Mouse (Mus musculus) c-Kit-negative CD71-positive TER-119-positive erythroid progenitor cells, embryonic 14.5 days (primary cell): ENCODE results near the gene Celsr2.
A peak's percentile ranks its signal among the peaks of the same experiment; 100 is the strongest.

Source experiments
- DNase-seq: peaks from one replicate; pipeline ENCODE4 v3.0.0-alpha.2; 2013; ENCODE audit warnings: low read depth, low spot score

Gene Celsr2

GRCm38 (mm10) chr3:108413634-108414360 lies 1.6 kb downstream of the Celsr2 start:
- no peak for DNase-seq

GRCm38 (mm10) chr3:108411754-108412121 lies 3.6 kb downstream of the Celsr2 start:
- DNase-seq = no peak

- DNase-seq = no peak
Observed at GRCm38 (mm10) chr3:108411026-108411753, 4.2 kb downstream of the Celsr2 start.

- DNase-seq = no peak
Observed at GRCm38 (mm10) chr3:108410359-108410714, 5.0 kb downstream of the Celsr2 start.

- no peak for DNase-seq
Observed at GRCm38 (mm10) chr3:108409656-108410358, 5.5 kb downstream of the Celsr2 start.

GRCm38 (mm10) chr3:108408517-108409008 lies 6.8 kb downstream of the Celsr2 start:
- DNase-seq = no peak

- DNase-seq = no peak
Observed at GRCm38 (mm10) chr3:108406306-108406885, 9.0 kb downstream of the Celsr2 start.

- DNase-seq = no peak
Observed at GRCm38 (mm10) chr3:108405536-108406305, 9.6 kb downstream of the Celsr2 start.

- no peak for DNase-seq
Observed at GRCm38 (mm10) chr3:108402528-108402920, 12.8 kb downstream of the Celsr2 start.

GRCm38 (mm10) chr3:108401692-108402527 lies 13.4 kb downstream of the Celsr2 start:
- peak; percentile 41 for DNase-seq

- DNase-seq = no peak
Observed at GRCm38 (mm10) chr3:108400442-108400841, 14.9 kb downstream of the Celsr2 start.

GRCm38 (mm10) chr3:108398281-108398680 lies 17.1 kb downstream of the Celsr2 start:
- DNase-seq = no peak

- no peak for DNase-seq
Observed at GRCm38 (mm10) chr3:108392793-108393192, 22.6 kb downstream of the Celsr2 start.

- no peak for DNase-seq
Observed at GRCm38 (mm10) chr3:108392299-108392698, 23.1 kb downstream of the Celsr2 start.

- peak; percentile 89 for DNase-seq
Observed at GRCm38 (mm10) chr3:108389111-108389545, 26.2 kb downstream of the Celsr2 start.

- DNase-seq = no peak
Observed at GRCm38 (mm10) chr3:108386186-108386585, 29.2 kb downstream of the Celsr2 start.

GRCm38 (mm10) chr3:108384425-108384824 lies 30.9 kb downstream of the Celsr2 start:
- no peak for DNase-seq

GRCm38 (mm10) chr3:108383485-108384354 lies 31.6 kb downstream of the Celsr2 start, which contains the start of gene Psrc1:
Gene Psrc1 (plus strand): TSS chr3:108383839.
- DNase-seq = peak; percentile 80
